Mouse (Mus musculus) embryonic facial prominence, embryonic 12.5 days (tissue): Measurements from ENCODE around the gene Dcaf11. TPM values are rescaled to one million over a fixed set of nuclear protein-coding genes. Genes with fewer than 3 reads are reported as not detected.

ENCODE experiments used
- ATAC-seq: fragments of 200-750 bp; cut with Nextera tagmentation; 2 replicates; pipeline ENCODE4 v1.8.0; 2017; ENCODE audit not compliant: insufficient number of reproducible peaks, insufficient read depth, low FRiP score, low TSS enrichment
- H3K27ac ChIP-seq: fragments of 300-500 bp; sonication (generic); 2 replicates; pipeline ENCODE4 v1.5.1; 2016; ENCODE audit warnings: mild to moderate bottlenecking
- H3K27me3 ChIP-seq: fragments of 300-500 bp; sonication (generic); 2 replicates; pipeline ENCODE4 v1.6.1; 2016; ENCODE audit warnings: mild to moderate bottlenecking, moderate library complexity
- H3K36me3 ChIP-seq: fragments of 300-500 bp; sonication (generic); 2 replicates; pipeline ENCODE4 v1.6.1; 2016; ENCODE audit warnings: mild to moderate bottlenecking
- H3K4me1 ChIP-seq: fragments of 300-500 bp; sonication (generic); 2 replicates; pipeline ENCODE4 v1.6.1; 2016
- H3K4me2 ChIP-seq: fragments of 300-500 bp; sonication (generic); replicated peaks from 2 replicates; pipeline ENCODE4 v1.6.1; 2016; ENCODE audit warnings: mild to moderate bottlenecking, moderate library complexity
- H3K4me3 ChIP-seq: fragments of 300-500 bp; sonication (generic); 2 replicates; pipeline ENCODE4 v1.5.1; 2016; ENCODE audit warnings: mild to moderate bottlenecking
- H3K9ac ChIP-seq: fragments of 300-500 bp; sonication (generic); 2 replicates; pipeline ENCODE4 v1.6.1; 2016; ENCODE audit warnings: mild to moderate bottlenecking, moderate library complexity
- H3K9me3 ChIP-seq: fragments of 300-500 bp; sonication (generic); 2 replicates; pipeline ENCODE4 v1.6.1; 2016; ENCODE audit warnings: mild to moderate bottlenecking, moderate library complexity
- WGBS: fragments of 180-500 bp; shearing (Covaris S2); methylation state at CpG from one replicate; pipeline ENCODE4 v1.1.7; 2016; 5-methylcytosine and 5-hydroxymethylcytosine counted together
- polyA plus RNA-seq: library from polyadenylated mRNA; unstranded; fragments of >200 nt; fragmentation: Nextera tagmentation; extraction: Ambion mirVana; gene quantifications from 2 replicates; pipeline ENCODE4 v1.2.1, GENCODE M21; 2016

Dcaf11 gene
- polyA plus RNA-seq, 1 experiment from 2014 or later = 71.3 TPM

DNA sequence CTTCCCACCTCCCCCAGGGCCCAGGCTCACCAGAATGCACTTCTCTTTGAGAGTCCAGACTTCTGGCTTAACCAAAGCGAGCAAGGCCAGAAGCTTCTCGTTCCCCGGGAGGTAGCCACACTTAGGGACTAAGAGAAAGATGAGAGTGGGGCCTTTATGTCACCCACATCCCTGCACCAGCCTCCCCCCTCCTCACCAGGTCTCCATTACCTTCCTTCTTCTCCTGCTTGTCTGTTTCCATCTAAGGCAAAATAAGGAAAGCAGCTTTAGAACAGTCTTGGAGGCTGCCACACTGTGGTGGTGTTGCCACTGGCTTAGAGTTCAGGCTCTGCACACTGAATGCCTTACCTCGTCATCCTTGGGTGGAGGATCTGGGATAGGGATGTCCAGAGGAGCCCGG lies 29.5 kb downstream of the Dcaf11 start:
- no peak for ATAC-seq
- peaks cover 29% of the 10 kb centered on the region for H3K4me1 ChIP-seq

DNA sequence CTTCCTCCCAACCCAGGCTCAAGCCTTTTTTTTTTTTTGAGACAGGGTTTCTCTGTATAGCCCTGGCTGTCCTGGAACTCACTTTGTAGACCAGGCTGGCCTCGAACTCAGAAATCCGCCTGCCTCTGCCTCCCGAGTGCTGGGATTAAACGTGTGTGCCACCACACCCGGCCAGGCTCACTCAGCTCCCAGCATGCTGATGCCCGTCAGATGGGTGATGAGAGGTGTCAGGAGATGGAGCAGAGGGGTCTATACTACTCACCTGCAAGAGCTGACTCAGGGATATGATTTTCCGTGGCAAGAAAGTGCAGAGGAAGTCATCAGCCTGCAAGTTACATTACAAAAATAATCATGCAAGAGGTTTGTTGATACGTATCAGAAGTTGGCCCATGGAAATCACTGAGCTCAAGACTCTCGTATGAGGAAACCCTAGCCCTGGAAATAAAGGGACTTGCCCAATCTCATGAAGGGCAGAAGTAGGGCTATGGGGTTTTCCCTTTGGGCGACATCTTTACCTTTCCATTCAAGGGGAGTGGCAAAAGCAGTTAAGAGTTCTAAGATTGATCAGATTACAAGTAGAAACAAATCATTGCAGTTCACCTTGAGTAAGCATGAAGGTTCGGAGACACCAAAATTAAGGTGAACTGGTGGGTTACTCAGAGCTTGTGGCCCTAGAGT lies 30.1 kb downstream of the Dcaf11 start:
- H3K27ac ChIP-seq = peak overlapping the region; percentile 97; the same call in 1 of the 2 replicates
- 0 out of 2 replicates have a peak, but pooled peaks cover 2% of the 10 kb centered on the region for H3K27me3 ChIP-seq

More for the DNA sequence above, 29.5 kb downstream of the Dcaf11 start:
- H3K27me3 ChIP-seq = 0 out of 2 replicates have a peak, but pooled peaks cover 2% of the 10 kb centered on the region
- H3K27ac ChIP-seq = no peak overlapping the region
- H3K4me3 ChIP-seq = no peak overlapping the region
- 92% methylated on average over 5 of the region's 5 CpGs for WGBS
- H3K9me3 ChIP-seq = no peaks in the 10 kb centered on the region
- H3K4me2 ChIP-seq = no peak overlapping the region
- no peak overlapping the region for H3K9ac ChIP-seq
- peaks cover 10% of the 10 kb centered on the region for H3K36me3 ChIP-seq

DNA sequence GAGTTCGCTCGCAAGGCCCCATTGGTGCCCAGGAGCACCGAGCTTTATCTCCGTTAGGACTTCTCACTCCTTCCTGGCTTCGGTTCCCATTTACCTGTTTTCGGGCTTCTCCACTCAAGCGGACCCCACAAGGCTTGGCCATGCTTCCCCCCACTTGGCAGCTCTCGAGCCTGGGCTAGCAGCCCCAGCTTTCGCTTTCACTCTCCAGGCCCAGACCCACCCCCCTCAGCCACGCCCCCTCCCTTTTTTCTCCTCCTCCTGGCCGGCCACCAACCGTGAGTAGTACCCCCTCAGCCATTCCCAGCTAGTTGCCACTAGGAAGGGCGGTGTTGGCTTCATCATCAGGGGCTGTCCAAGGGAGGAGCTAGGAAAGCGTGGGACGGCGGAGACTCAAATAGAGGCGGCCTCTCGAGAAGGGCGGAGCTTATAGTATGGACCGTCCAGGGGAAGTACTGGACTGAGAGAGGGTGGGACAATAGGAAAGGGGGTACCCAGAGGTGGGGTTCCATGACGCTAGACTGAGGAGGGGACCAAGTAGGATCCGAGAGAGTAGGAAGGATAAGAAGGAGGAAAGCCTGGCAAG lies 31.0 kb downstream of the Dcaf11 start, which contains the start of gene Psme2:
TSS of gene Psme2 (minus strand) at position 366 of the 583 bp plus-strand sequence.
- Histone ChIP-seq H3K4me2 (peak within 1 kb of the TSS; percentile 88), H3K27ac (peak within 1 kb of the TSS; percentile 97), H3K9ac (peak within 1 kb of the TSS; percentile 77), H3K4me1 (peaks cover 23% of the 10 kb centered on the region), H3K27me3 (no peaks in the 10 kb centered on the region), H3K9me3 (no peaks in the 10 kb centered on the region), H3K4me3 (peak within 1 kb of the TSS; percentile 71), H3K36me3 (peaks cover 26% of the 10 kb centered on the region)
- WGBS = 1% methylated on average over 22 of the region's 22 CpGs
- peak; percentile 96 for ATAC-seq

More for the DNA sequence above, 30.1 kb downstream of the Dcaf11 start:
- H3K4me3 ChIP-seq = peak overlapping the region; percentile 71
- no peak for ATAC-seq
- H3K4me2 ChIP-seq = peak overlapping the region; percentile 88
- 83% methylated on average over 11 of the region's 11 CpGs for WGBS
- H3K9me3 ChIP-seq = no peaks in the 10 kb centered on the region
- H3K9ac ChIP-seq = peak overlapping the region; percentile 73; the same call in 1 of the 2 replicates
- peaks cover 17% of the 10 kb centered on the region for H3K36me3 ChIP-seq
- H3K4me1 ChIP-seq = peaks cover 24% of the 10 kb centered on the region

DNA sequence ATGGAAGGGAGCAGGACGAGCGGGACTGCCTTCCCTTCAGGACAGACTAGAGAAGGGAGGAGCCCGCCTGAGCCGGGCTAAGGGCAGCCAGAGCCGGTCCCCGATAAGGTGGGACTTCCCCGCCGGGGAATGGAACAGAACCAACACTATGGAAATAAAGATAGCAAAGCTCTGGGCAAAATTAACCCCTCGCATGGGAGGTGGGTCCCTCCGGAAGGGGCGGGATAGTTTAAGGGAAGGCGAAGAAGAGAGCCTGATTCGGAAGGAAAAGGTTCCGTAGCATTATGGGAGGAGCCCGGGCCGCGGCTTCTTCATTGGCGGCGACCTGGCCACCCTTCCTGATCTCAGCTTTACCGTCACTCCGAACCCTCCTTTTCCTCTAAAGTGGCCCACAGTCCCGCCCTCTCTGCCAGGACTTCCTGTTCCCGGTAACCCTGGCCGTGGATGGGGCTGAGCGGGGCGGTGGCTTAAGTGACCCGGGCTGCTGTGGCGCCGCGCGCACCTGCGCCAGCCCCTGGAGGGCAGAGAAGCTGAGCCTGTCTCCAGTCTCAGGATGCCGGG lies 31.6 kb downstream of the Dcaf11 start, which contains the start of gene Rnf31:
TSS of gene Rnf31 (plus strand) at position 378 of the 561 bp plus-strand sequence.
- Histone ChIP-seq H3K4me1 (peaks cover 23% of the 10 kb centered on the region), H3K4me3 (peak within 1 kb of the TSS; percentile 71), H3K27me3 (no peaks in the 10 kb centered on the region), H3K9ac (peak within 1 kb of the TSS; percentile 77), H3K9me3 (no peaks in the 10 kb centered on the region), H3K4me2 (peak within 1 kb of the TSS; percentile 88), H3K36me3 (peaks cover 32% of the 10 kb centered on the region), H3K27ac (peak within 1 kb of the TSS; percentile 97)
- WGBS = under 1% methylated on average over 33 of the region's 33 CpGs
- ATAC-seq = peak; percentile 91

DNA sequence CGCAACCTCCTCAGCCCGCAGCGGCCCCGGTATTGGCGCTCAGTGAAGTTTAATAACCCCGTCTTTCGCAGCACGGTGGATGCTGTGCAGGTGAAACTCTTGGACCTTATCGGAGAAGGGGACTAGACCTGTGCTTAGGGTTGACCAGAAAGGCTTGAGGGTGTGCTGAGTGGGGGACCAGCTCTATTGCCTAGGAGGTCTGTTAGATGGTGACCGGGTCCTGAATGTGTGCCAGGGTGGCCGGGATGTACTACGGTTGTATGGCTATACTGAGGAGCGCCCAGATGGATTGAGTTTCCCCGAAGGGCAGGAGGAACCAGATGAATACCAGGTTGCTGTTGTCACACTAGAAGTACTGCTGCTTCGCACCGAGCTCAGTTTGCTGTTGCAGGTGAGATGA lies 32.4 kb downstream of the Dcaf11 start:
- Histone ChIP-seq H3K27ac (peak overlapping the region; percentile 97; the same call in 1 of the 2 replicates), H3K36me3 (peaks cover 35% of the 10 kb centered on the region), H3K4me3 (peak overlapping the region; percentile 71), H3K9me3 (no peaks in the 10 kb centered on the region), H3K27me3 (no peaks in the 10 kb centered on the region), H3K9ac (peak overlapping the region; percentile 77), H3K4me1 (peaks cover 23% of the 10 kb centered on the region), H3K4me2 (peak overlapping the region; percentile 88)
- WGBS = 3% methylated on average over 16 of the region's 16 CpGs
- ATAC-seq = no peak

DNA sequence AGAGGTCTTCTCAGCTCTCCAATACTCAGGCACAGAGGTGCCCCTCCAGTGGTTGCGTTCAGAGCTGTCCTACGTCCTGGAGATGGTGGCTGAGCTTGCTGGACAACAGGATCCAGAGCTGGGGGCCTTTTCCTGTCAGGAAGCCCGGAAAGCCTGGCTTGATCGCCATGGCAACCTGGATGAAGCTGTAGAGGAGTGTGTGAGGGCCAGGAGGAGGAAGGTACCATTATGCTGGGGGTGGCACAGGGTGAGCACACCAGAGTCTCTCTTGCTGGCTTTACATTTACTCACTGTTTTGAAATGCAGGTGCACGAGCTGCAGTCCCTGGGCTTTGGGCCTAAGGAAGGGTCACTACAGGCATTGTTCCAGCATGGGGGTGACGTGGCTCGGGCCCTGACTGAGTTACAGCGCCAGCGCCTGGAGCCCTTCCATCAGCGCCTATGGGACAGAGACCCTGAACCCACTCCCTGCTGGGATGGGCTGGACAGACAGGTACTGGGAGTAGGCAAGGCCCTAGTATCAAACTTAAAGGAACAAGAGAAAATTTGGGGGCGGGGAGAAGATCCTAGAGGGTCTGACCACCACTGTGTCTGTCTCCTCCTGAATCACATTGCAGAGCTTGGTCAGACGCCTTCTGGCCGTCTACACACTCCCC lies 36.4 kb downstream of the Dcaf11 start:
- peaks cover 66% of the 10 kb centered on the region for H3K36me3 ChIP-seq
- H3K9ac ChIP-seq = 0 out of 2 replicates have a peak overlapping the region, but pooled peaks have one; percentile 24
- 82% methylated on average over 13 of the region's 13 CpGs for WGBS
- no peaks in the 10 kb centered on the region for H3K9me3 ChIP-seq
- no peak for ATAC-seq
- H3K27me3 ChIP-seq = no peaks in the 10 kb centered on the region
- no peak overlapping the region for H3K4me3 ChIP-seq
- H3K27ac ChIP-seq = no peak overlapping the region
- H3K4me1 ChIP-seq = peaks cover 14% of the 10 kb centered on the region
- no peak overlapping the region for H3K4me2 ChIP-seq

DNA sequence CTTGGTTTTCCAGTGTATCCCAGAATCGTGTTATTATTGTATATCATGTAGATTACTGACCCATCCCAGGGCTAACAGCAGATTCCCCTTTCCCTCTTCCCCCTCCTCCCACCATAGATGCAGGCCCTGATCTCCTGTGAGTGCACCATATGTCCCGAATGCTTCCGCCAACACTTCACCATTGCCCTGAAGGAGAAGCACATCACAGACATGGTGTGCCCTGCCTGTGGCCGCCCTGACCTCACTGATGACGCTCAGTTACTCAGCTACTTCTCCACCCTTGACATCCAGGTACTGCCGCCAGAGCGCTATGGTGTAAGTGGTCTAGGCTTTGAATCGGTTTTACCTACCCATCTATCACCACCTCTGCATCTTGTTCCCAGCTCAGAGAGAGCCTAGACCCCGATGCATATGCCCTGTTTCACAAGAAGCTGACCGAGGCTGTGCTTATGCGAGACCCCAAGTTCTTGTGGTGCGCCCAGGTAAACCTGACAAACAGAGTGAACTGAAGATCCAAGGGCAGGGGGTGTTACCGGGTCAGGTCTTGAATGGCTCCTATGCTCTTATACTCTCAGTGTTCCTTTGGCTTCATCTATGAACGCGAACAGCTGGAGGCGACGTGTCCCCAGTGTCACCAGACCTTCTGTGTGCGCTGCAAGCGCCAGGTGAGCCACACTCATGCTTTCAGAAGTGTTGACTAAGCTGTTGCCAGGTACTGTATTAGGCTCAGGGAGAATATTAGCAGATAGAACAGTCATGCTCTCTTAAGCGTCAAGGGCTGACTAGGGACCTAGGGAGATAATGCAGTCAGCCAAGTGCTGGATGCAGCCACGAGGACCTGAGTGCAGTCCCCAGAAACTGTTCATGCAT lies 39.0 kb downstream of the Dcaf11 start:
- no peak overlapping the region for H3K27ac ChIP-seq
- no peaks in the 10 kb centered on the region for H3K27me3 ChIP-seq
- no peak overlapping the region for H3K4me2 ChIP-seq
- H3K9ac ChIP-seq = no peak overlapping the region
- ATAC-seq = no peak
- H3K9me3 ChIP-seq = no peaks in the 10 kb centered on the region
- WGBS = 94% methylated on average over 21 of the region's 21 CpGs
- no peak overlapping the region for H3K4me3 ChIP-seq
- peaks cover 87% of the 10 kb centered on the region for H3K36me3 ChIP-seq
- H3K4me1 ChIP-seq = peaks cover 5% of the 10 kb centered on the region; the same call in 1 of the 2 replicates

DNA sequence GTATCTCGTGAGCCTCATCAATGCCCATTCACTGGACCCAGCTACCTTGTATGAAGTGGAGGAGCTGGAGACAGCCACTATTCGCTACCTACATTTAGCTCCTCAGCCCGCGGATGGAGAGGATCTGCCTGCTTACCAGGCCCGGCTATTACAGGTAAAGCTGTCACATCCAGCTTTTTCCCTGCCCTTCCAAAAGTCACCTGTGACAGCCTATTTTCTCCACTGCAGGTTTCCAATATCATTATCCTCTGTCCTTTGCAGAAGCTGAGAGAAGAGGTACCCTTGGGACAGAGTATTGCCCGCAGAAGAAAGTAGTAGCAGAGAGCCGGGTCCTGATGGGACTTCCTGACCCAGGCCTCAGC lies 43.4 kb downstream of the Dcaf11 start, which contains the start of gene Irf9:
TSS of gene Irf9 (plus strand) at position 301 of the 362 bp plus-strand sequence.
- peak within 1 kb of the TSS; percentile 50 for H3K4me2 ChIP-seq
- H3K9ac ChIP-seq = peak within 1 kb of the TSS; percentile 17; the same call in 1 of the 2 replicates
- WGBS = 82% methylated on average over 7 of the region's 7 CpGs
- no peak for ATAC-seq
- peaks cover 75% of the 10 kb centered on the region for H3K36me3 ChIP-seq
- H3K4me1 ChIP-seq = peaks cover 11% of the 10 kb centered on the region; the same call in 1 of the 2 replicates
- H3K27me3 ChIP-seq = no peaks in the 10 kb centered on the region
- peak within 1 kb of the TSS; percentile 30 for H3K4me3 ChIP-seq
- peak within 1 kb of the TSS; percentile 70 for H3K27ac ChIP-seq
- no peaks in the 10 kb centered on the region for H3K9me3 ChIP-seq

DNA sequence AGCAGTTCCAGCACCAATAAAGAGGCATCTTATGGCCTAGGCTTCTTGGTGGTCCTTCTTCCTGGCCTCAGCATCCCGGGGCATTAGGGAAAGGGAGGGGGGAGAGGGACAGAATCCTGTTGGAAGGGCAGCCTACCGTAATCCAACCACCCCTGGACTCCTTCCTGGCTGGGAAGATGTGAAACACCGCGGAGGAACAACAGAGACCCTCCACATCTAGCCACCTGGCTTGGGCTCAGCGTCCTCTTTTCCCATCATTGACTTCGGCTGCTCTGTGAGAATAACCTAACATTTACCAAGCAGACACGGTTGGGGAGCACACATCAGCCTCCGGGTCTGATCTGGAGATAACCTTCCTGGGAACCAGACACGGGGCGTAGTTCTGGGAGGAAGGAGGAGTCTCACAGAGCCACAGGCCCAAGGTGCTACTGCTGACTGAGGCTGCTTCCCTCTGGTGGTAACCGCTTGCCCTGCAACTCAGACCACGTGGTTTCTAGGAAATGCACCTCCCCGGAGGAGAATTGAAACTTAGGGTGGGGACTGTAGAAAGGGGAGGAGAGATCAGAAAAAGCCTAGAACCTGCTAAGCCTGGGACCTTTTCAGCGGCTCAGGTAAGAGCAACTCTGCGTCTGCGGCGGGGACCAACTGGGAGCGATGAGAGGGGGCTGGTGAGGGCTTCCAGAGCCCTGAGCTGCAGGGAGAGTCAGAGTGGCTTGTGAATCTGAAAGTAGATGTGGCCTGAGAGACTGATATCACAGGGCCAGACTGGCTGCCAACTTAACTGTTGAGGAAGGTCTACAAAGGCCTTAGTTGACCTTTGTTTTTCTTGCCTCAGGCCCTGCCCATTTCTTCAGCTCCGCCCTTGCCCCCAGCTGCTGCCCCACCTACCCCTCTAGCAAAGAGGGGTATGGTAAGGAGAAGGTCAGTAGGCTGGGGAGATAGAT lies 44.1 kb downstream of the Dcaf11 start:
- no peaks in the 10 kb centered on the region for H3K27me3 ChIP-seq
- peak; percentile 80 for ATAC-seq
- peak overlapping the region; percentile 70 for H3K27ac ChIP-seq
- H3K4me3 ChIP-seq = peak overlapping the region; percentile 30
- H3K4me1 ChIP-seq = peaks cover 11% of the 10 kb centered on the region; the same call in 1 of the 2 replicates
- peak overlapping the region; percentile 50 for H3K4me2 ChIP-seq
- 13% methylated on average over 19 of the region's 19 CpGs for WGBS
- peak overlapping the region; percentile 17; the same call in 1 of the 2 replicates for H3K9ac ChIP-seq
- no peaks in the 10 kb centered on the region for H3K9me3 ChIP-seq
- peaks cover 75% of the 10 kb centered on the region for H3K36me3 ChIP-seq

DNA sequence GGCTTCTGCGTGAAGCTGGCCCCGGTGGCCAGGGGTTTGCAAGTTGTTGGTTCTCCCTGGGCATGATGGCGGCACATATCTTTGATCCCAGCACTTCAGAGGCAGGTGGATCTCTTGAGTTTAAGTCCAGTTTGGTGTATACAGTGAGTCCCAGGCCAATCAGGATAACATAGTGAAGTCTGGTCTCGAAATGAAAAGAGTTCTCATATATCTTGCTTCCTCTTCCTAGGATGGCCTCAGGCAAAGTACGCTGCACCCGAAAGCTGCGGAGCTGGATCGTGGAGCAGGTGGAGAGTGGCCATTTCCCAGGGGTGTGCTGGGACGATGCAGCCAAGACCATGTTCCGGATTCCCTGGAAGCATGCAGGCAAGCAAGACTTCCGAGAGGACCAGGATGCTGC lies 45.0 kb downstream of the Dcaf11 start:
- Histone ChIP-seq H3K27ac (no peak overlapping the region), H3K36me3 (peaks cover 74% of the 10 kb centered on the region), H3K4me2 (no peak overlapping the region; the same call in 1 of the 2 replicates), H3K9me3 (no peaks in the 10 kb centered on the region), H3K4me1 (peaks cover 11% of the 10 kb centered on the region; the same call in 1 of the 2 replicates), H3K4me3 (no peak overlapping the region), H3K27me3 (no peaks in the 10 kb centered on the region), H3K9ac (no peak overlapping the region)
- no peak for ATAC-seq
- 86% methylated on average over 11 of the region's 11 CpGs for WGBS
